Mouse (Mus musculus) lung, embryonic 14.5 days (tissue): ENCODE data around the gene Sag. TPM values are rescaled to one million over a fixed set of nuclear protein-coding genes. Genes with fewer than 3 reads are reported as not detected.

Experiments used
- ATAC-seq: fragments of 200-750 bp; cut with Nextera tagmentation; 2 replicates; pipeline ENCODE4 v1.8.0; 2017; ENCODE audit warnings: mild to moderate bottlenecking, moderate TSS enrichment, moderate library complexity; ENCODE audit not compliant: insufficient read depth
- DNase-seq: peaks from one replicate; pipeline ENCODE4 v3.0.0-alpha.2; 2015
- H3K27ac ChIP-seq: fragments of 300-500 bp; sonication (generic); 2 replicates; pipeline ENCODE4 v1.5.1; 2014; ENCODE audit warnings: low read depth, mild to moderate bottlenecking, moderate library complexity
- H3K27me3 ChIP-seq: fragments of 300-500 bp; sonication (generic); 2 replicates; pipeline ENCODE4 v1.6.1; 2014; ENCODE audit warnings: low read length, control low read depth; ENCODE audit not compliant: insufficient read depth
- H3K36me3 ChIP-seq: fragments of 300-500 bp; sonication (generic); 2 replicates; pipeline ENCODE4 v1.6.1; 2014; ENCODE audit warnings: control low read depth; ENCODE audit not compliant: insufficient read depth
- H3K4me1 ChIP-seq: fragments of 300-500 bp; sonication (generic); 2 replicates; pipeline ENCODE4 v1.6.1; 2014; ENCODE audit warnings: antibody characterized with exemption, control low read depth; ENCODE audit not compliant: insufficient read depth
- H3K4me2 ChIP-seq: fragments of 300-500 bp; sonication (generic); 2 replicates; pipeline ENCODE4 v1.6.1; 2014; ENCODE audit warnings: mild to moderate bottlenecking
- H3K4me3 ChIP-seq: fragments of 300-500 bp; sonication (generic); 2 replicates; pipeline ENCODE4 v1.5.1; 2014; ENCODE audit warnings: low read depth, low read length
- H3K9ac ChIP-seq: fragments of 300-500 bp; sonication (generic); 2 replicates; pipeline ENCODE4 v1.6.1; 2014
- H3K9me3 ChIP-seq: fragments of 300-500 bp; sonication (generic); 2 replicates; pipeline ENCODE4 v1.6.1; 2016; ENCODE audit warnings: low read depth, low read length, control low read depth
- CTCF ChIP-seq: IDR thresholded peaks from 2 replicates; pipeline ENCODE4 v1.5.1; 2016; ENCODE audit warnings: antibody characterized with exemption, low read depth
- WGBS: fragments of 180-500 bp; shearing (Covaris S2); extraction: QIAGEN DNeasy Blood & Tissue Kit; methylation state at CpG from one replicate; pipeline ENCODE4 v1.1.7; 2014; 5-methylcytosine and 5-hydroxymethylcytosine counted together
- polyA plus RNA-seq: library from polyadenylated mRNA; unstranded; fragments of >200 nt; fragmentation: Nextera tagmentation; extraction: Ambion mirVana; gene quantifications from 2 replicates; pipeline ENCODE4 v1.2.1, GENCODE M21; 2014

The Sag gene
- polyA plus RNA-seq, 1 experiment from 2014 or later: 2.0 TPM

- 71% methylated on average over 3 of the region's 3 CpGs for WGBS
- Histone ChIP-seq H3K4me2 (no peak overlapping the region), H3K4me3 (no peak overlapping the region), H3K9me3 (no peaks in the 10 kb centered on the region), H3K4me1 (no peaks in the 10 kb centered on the region), H3K27me3 (no peaks in the 10 kb centered on the region), H3K9ac (no peak overlapping the region), H3K36me3 (no peaks in the 10 kb centered on the region), H3K27ac (no peak overlapping the region)
- TF ChIP-seq CTCF: no peak
- ATAC-seq (no peak), DNase-seq (no peak)
Measured at GRCm38 (mm10) chr1:87863602-87864001, 60.1 kb downstream of the Sag start.

- no peak for ATAC-seq
- no peak for DNase-seq
- no peak for TF ChIP-seq CTCF
- Histone ChIP-seq H3K9me3 (no peaks in the 10 kb centered on the region), H3K9ac (no peak overlapping the region), H3K4me2 (no peak overlapping the region), H3K4me3 (no peak overlapping the region), H3K36me3 (no peaks in the 10 kb centered on the region), H3K27ac (no peak overlapping the region), H3K27me3 (no peaks in the 10 kb centered on the region), H3K4me1 (no peaks in the 10 kb centered on the region)
Measured at GRCm38 (mm10) chr1:87864889-87865288, 61.4 kb downstream of the Sag start.

- 86% methylated on average over 1 of the region's 1 CpGs for WGBS
- TF ChIP-seq CTCF: no peak
- DNase-seq: no peak
Measured at GRCm38 (mm10) chr1:87866672-87867071, 63.2 kb downstream of the Sag start.

DNA sequence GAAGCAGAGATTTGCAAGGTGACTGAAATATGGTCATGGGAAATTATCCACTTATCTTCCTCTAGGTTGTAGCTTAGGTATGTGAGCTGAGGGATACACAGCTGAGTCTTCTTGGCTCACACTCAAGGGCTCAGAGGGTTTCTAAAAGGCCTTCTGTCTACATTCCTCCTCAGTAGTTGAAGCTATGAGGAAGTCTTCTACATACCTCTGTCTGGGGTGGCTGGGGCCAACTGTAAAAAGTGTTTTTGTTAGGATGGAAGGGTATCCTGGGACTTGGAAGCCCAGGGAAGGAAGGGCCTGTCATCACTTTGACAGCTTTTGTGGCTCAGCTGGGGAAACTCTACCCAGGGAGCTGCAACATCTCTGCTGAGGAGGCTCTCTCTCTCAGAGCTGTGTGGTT lies 68.1 kb downstream of the Sag start:
- H3K9me3 ChIP-seq: no peaks in the 10 kb centered on the region
- no peaks in the 10 kb centered on the region for H3K4me1 ChIP-seq
- H3K9ac ChIP-seq: no peak overlapping the region
- ATAC-seq: no peak
- no peak overlapping the region for H3K4me2 ChIP-seq
- no peak overlapping the region for H3K27ac ChIP-seq
- no peak for TF ChIP-seq CTCF
- peak; percentile 41 for DNase-seq
- no peak overlapping the region for H3K4me3 ChIP-seq
- H3K36me3 ChIP-seq: no peaks in the 10 kb centered on the region
- H3K27me3 ChIP-seq: no peaks in the 10 kb centered on the region

More at GRCm38 (mm10) chr1:87866672-87867071, 63.2 kb downstream of the Sag start:
- Histone ChIP-seq H3K4me3 (no peak overlapping the region), H3K9ac (no peak overlapping the region), H3K9me3 (no peaks in the 10 kb centered on the region), H3K27me3 (no peaks in the 10 kb centered on the region), H3K4me2 (no peak overlapping the region), H3K36me3 (no peaks in the 10 kb centered on the region), H3K4me1 (no peaks in the 10 kb centered on the region), H3K27ac (no peak overlapping the region)
- no peak for ATAC-seq

- ATAC-seq (no peak), DNase-seq (no peak)
- no peak overlapping the region for H3K27ac ChIP-seq
- H3K9me3 ChIP-seq: no peaks in the 10 kb centered on the region
- no peaks in the 10 kb centered on the region for H3K36me3 ChIP-seq
- TF ChIP-seq CTCF: no peak
- no peaks in the 10 kb centered on the region for H3K27me3 ChIP-seq
- H3K4me1 ChIP-seq: peaks cover 11% of the 10 kb centered on the region; the same call in 1 of the 2 replicates
- no peak overlapping the region for H3K4me2 ChIP-seq
- H3K9ac ChIP-seq: no peak overlapping the region
- H3K4me3 ChIP-seq: no peak overlapping the region
Measured at GRCm38 (mm10) chr1:87873081-87873480, 69.6 kb downstream of the Sag start.

- ATAC-seq (no peak), DNase-seq (no peak)
- no peak for TF ChIP-seq CTCF
- Histone ChIP-seq H3K27me3 (no peaks in the 10 kb centered on the region), H3K27ac (no peak overlapping the region), H3K36me3 (no peaks in the 10 kb centered on the region), H3K4me3 (no peak overlapping the region), H3K4me1 (peaks cover 30% of the 10 kb centered on the region), H3K4me2 (no peak overlapping the region), H3K9ac (no peak overlapping the region), H3K9me3 (no peaks in the 10 kb centered on the region)
- WGBS: 90% methylated on average over 1 of the region's 1 CpGs
Measured at GRCm38 (mm10) chr1:87876065-87876464, 72.6 kb downstream of the Sag start.

- no peak overlapping the region for H3K4me2 ChIP-seq
- no peak overlapping the region for H3K4me3 ChIP-seq
- WGBS: 48% methylated on average over 9 of the region's 9 CpGs
- TF ChIP-seq CTCF: no peak
- DNase-seq: peak; percentile 16
- H3K36me3 ChIP-seq: peaks cover under 1% of the 10 kb centered on the region
- no peak for ATAC-seq
- peak overlapping the region; percentile 43; the same call in 1 of the 2 replicates for H3K27ac ChIP-seq
- H3K27me3 ChIP-seq: no peaks in the 10 kb centered on the region
- H3K4me1 ChIP-seq: peaks cover 33% of the 10 kb centered on the region
- H3K9ac ChIP-seq: no peak overlapping the region
- no peaks in the 10 kb centered on the region for H3K9me3 ChIP-seq
Measured at GRCm38 (mm10) chr1:87877552-87878283, 74.2 kb downstream of the Sag start.

- WGBS: 84% methylated on average over 3 of the region's 3 CpGs
- no peak for DNase-seq
- H3K27ac ChIP-seq: peak overlapping the region; percentile 88
Measured at GRCm38 (mm10) chr1:87879034-87879433, 75.6 kb downstream of the Sag start.

More at GRCm38 (mm10) chr1:87879034-87879433, 75.6 kb downstream of the Sag start:
- Histone ChIP-seq H3K9me3 (no peaks in the 10 kb centered on the region), H3K27me3 (no peaks in the 10 kb centered on the region), H3K4me1 (peaks cover 33% of the 10 kb centered on the region), H3K36me3 (peaks cover 11% of the 10 kb centered on the region), H3K4me2 (no peak overlapping the region), H3K4me3 (no peak overlapping the region), H3K9ac (no peak overlapping the region)
- ATAC-seq: no peak
- no peak for TF ChIP-seq CTCF
